Mouse (Mus musculus) retina, postnatal 7 days (tissue): ENCODE measurements around the gene Tpmt.

Experiments used
- DNase-seq: peaks from one replicate; pipeline ENCODE4 v3.0.0-alpha.2; 2012; ENCODE audit warnings: low read depth, low spot score

Tpmt gene

DNA sequence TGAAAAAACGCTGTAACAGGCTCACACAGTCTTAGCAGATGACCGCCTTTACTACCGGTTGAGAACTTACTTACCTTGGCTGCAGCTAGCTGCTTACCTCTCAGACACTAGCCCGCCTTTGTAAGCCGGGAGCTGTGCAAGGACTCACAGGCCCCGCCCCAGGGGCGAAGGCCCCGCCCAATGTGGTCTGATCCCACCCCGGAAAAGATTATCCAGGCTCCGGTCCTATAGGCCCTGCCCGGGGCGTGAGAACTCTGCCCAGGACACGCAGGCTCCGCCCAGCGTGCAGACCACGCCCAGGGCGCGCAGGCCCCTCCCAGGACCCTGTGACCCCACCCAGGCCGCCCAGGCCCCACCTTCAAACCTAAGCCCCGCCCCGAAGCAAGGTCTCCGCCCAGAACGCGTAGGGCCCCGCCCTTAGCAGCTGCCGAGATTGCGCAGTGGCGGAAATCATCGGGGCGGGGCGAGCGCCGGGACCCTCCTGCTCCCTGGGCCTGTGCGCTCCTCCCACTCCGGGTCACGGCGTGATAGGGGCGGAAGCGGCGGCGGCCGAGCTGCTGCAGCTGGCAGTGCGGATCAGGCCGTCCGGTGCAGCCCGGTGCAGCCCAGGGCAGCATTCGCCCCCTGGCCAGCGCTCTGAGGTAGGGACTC lies 1.4 kb downstream of the Tpmt start, which contains the start of gene Kdm1b:
Gene Kdm1b, plus strand, starts transcription at position 470 of the 651 bp plus-strand sequence.
- peak; percentile 98 for DNase-seq

DNA sequence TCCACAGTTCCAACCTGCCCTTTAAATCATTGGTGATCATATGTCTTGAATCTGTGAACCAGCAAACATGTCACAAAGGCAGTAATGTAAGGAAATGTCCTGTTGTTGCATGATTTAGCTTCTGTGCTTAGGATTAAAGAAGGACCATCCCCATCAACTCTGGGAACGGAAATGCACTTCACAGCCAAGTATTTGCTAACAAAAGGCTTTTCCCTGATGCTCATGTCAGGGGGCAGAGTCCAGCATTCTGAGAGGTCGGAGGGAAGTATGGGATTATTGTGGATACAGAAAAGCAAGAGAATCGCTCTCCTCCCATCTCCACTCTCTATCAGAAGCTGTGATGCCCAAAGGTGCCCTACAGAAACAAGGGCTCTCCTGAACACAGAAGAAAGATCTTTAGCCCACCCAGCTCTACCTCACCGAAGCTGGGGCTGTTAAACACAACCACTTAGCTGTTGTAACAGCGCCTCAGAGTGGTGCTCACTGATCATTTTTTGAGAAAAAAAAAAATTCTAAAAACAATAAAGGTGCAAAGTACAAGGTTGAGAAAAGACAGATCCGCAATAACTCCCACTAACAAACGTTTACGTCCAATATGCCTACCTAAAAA lies 2.4 kb downstream of the Tpmt start:
- no peak for DNase-seq

DNA sequence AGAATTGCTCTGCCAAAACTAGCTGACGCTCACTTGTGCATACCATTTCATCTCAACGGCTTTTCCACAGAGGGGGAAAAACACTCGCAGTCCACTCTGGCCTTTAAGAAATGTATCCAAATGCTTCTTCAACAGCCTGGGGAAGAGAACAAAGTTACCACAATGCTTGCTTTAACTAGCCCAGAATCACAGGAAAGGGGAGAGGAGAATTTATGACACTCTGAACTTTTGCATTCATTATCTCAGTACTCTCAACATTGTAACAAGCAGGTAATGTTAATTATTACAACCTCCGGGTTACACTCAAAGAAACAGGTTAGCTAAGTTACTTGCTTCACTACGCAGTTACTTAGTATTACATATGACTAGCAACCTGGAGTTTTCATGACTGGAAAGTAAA lies 4.5 kb downstream of the Tpmt start:
- no peak for DNase-seq

DNA sequence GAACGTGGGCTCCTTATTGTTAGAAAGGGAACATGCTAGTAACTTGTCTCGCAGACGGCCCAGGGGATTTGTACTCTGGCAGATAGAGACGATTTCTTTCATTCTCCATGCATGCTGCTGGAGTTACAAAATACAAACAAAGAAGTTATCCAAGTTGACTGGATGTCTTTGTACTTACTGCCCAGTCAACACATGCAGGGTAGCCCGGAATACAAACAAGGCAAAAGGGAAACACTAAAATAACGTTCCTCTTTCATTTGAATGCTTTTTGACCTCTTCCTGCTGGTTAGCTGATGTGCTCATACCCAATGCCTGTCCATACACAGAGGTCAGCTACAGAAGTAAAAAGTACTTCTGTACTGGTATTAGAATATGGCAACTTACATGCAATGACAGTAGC lies 6.6 kb downstream of the Tpmt start:
- no peak for DNase-seq

DNA sequence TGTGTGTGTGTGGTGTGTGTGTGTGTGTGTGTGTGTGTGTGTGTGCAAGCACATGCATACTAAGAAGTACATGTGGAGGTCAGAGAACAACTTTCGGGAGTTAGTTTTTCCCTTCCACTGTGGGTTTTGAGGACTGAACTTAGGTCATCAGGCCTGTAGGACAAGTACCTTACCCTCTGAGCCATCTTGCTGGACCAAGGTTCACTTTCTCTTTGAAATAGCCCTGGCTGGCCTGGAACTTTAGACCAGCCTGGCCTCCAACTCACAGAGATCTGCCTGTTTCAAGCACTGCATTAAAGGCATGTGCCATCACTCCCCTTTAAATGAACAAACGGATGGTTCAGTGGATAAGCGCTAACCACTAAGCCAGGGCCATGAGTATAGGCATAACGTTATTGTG lies 10.9 kb downstream of the Tpmt start:
- DNase-seq: no peak

DNA sequence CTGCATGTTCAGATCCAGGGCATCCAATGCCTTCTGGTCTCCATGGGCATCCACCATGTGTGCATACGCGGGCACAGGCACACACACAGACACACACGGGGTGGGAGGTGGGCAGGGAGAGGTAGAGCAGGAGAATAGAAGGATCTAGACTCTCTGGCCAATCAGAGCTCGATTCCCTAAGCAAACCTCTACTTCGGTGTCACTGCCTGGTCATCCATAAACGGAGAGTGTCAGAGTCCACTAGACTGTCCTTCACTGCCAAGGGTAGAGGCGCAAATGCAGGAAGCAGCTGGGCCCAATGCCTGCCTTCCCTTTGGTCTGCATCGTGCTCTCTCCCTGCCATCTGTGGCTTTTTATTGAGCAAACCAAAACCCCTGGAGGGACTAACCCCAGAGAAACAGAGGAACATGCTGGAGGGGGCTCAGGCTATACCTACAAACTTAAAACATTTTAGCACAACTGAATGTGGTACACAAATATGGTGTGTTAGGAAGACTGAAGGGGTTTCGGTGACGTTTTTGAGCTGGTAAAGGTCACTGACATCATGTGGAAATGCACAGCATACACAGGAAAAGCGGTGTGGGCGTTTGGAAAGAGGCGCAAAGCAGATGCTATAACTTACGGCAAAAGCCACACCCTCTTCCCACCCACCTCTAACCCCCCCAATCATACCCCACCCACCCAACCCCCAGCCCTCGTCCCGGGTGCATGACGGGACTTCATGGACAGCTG lies 14.0 kb downstream of the Tpmt start:
- no peak for DNase-seq

DNA sequence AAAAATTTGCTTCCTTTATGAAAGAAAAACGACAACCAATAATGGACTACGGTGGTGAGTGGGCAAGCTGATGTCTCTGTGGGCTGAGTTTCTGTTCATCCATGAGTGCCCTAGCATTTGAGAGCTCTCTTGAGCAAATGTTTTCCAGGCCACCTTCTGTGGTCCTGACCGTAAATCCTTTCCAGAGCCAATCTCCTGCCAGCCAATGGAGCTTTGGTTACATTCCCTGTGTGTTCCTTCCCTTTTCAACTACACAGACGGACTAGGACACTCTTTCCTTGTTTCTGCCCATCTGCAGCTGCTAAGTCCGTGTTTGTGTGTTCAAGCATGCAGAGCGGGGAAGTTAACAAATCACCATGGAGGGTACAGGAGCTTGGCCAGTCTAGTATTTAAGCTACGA lies 23.7 kb downstream of the Tpmt start:
- no peak for DNase-seq

DNA sequence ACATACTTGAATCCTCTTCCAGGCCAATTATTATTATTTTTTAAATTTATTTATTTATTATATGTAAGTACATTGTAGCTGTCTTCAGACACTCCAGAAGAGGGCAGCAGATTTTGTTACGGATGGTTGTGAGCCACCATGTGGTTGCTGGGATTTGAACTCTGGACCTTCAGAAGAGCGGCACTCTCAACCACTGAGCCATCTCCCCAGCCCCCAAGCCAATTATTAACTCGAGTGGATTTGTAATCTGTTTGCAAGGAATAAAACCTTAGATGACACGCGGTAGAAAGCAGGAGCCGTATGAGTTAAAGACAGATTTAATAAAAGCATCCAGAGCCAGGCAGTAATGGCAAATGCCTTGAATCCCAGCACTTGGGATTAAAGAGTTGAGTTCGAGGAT lies 24.8 kb downstream of the Tpmt start:
- DNase-seq: no peak

DNA sequence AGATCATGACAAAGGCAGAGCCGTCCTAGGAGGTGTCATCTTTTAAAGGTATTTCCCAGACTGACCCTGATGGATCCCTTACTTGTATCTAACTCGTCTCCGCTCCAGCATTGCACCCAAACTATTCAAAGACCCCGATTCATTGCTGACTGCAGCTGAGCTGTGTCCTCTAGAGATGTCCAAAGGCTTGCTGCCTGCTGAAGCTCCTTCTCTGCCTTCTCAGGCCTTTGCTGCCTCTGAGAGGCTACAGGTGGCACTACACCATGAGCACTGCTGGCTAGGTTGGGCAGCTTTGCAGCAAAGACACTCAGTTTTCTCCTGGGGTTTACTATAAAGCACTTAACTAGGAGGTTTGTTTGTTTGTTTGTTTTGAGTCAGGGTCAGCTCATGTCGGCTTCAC lies 27.3 kb downstream of the Tpmt start:
- DNase-seq: peak; percentile 56

DNA sequence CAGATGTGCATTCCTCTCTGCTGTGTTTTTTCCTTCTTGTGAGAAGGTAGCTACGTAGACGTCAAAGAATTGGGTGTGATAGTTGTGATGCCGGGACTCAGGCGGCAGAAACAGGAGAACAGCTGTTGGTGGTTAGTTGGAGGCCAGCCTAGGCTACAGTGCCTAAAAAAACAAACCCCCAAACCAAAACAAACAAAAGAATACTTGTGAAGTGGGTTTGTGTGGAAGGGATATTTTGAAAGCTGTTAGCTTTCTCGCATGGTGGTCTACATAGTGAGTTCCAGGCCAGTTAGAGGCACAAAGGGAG lies 29.4 kb downstream of the Tpmt start:
- DNase-seq: no peak

DNA sequence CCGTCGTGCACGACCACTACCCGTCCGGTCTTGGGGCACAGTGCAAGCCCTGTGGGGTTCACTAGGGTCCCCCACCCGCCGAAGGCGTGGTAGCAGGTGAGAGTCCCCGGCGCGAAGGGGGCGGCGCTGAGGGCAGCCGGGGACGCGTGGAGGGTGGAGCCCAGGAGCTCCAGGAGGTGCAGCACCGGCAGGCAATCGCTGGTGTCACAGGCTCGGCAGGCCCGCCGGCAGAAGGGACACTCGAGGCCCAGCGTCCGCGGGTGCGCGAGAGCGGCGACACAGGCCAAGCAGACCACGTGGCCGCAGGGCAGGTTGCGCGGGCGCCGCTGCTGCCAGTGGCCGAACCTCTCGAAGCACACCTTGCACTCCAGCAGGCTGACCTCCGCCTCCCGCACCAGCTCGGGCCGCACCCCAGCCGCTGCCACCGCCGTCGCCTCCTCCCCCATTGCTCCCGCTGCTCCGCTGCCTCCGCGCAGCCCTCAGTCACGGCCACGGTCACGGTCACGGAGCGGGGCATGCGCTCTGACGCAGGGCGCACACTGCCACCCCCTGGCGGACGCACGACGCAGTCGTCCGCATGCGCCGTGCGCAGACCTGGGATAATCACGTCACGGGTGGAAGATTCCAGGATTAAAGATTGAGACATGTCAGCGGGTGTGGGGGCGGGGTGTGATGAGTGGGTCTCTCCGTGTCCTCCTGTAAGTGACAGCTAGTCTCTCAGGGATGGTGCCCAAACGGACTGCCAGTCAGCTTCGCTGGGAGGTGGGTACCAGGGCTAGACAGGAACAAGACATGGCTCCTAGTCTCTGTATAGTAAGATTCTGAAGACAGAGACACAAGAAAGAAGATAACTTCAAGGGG lies 30.0 kb downstream of the Tpmt start, which contains the start of gene Nhlrc1:
Gene Nhlrc1, minus strand, starts transcription at position 517 of the 861 bp plus-strand sequence.
- peak; percentile 82 for DNase-seq

DNA sequence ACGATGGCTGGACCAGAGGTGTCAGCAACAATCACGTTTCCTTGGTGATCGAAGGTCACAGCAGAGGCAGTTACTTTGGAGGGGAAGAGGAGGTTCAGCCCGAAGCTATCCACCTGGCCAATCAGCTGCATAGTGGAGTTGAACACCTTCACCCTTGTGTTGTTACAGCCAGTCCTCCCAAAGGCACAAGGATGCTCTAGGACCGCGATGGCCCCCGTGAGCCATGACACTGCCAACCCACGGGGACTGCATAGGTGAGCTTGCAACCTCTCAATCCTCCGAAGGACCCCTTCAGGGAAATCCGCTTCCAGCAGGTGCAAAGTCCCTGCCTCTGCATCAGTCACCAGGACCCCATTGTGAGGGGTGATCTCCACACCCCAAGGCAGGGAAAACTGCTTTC lies 30.8 kb downstream of the Tpmt start:
- no peak for DNase-seq

DNA sequence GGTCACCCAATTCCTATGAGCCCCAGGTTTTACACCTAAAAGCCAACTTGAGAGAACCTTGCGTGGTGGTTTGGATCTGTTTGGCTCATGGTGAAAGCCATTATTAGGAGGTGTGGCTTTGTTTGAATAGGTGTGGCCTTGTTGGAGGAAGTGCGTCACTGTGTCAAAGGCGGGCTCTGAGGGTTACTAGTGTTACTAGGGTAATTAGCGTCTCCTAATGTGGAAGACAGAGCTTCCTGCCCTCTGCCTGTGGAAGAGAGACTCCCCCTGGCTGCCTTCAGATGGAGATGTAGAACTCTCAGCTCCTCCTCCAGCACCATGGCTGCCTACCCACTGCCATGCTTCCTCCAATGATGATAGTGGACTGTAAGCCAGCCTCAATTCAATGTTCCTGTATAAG lies 42.9 kb downstream of the Tpmt start:
- no peak for DNase-seq

DNA sequence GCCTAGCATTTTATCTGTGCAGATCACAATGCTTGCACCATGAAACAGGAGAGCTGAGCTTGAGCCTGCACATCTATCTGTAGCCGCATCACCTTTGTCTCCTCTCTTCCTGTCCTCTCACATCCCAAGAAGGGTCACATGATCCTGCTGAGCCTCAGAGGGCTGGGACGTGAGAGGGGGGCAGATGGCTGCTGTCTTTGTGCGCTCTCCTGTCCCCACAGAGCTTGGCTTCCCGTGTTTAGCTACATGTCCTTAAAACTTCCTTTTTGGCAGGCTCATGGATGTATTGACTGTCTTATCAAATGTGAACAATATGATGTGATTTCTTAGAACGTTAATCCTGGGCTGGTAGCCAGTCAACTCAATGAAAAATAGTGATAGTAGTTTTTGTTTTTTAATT lies 45.0 kb downstream of the Tpmt start:
- no peak for DNase-seq

DNA sequence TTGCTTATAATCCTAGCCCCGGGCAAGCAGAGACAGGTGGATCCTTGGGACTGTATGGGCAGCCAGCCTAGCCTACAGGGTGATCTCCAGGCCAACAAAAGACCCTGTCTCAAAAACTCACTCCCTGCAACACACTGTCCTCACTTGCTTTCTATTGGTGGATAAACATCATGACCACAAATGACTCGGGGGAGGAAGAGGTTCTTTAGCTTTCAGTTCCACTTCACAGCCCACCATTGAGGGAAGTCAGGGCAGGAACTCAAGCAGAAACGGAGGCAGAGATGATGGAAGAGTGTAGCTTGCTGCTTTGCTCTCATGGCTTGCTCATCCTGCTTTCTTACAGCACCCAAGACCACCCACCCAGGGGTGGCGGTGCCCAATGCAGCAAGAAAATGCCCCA lies 47.2 kb downstream of the Tpmt start:
- DNase-seq: no peak

DNA sequence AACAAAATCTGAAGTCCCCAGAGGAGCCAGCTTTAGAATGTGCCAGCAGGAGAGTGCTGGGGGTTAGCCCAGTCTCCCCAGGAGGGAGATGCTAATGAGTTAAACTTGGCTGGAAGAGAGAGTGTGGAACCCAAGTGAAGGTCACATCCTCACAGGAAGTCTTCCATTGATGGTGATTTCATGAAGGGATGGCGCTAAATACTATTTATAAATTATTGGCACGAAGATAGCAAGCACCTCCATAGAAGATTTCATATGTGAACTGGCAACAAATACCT lies 51.3 kb downstream of the Tpmt start:
- no peak for DNase-seq

DNA sequence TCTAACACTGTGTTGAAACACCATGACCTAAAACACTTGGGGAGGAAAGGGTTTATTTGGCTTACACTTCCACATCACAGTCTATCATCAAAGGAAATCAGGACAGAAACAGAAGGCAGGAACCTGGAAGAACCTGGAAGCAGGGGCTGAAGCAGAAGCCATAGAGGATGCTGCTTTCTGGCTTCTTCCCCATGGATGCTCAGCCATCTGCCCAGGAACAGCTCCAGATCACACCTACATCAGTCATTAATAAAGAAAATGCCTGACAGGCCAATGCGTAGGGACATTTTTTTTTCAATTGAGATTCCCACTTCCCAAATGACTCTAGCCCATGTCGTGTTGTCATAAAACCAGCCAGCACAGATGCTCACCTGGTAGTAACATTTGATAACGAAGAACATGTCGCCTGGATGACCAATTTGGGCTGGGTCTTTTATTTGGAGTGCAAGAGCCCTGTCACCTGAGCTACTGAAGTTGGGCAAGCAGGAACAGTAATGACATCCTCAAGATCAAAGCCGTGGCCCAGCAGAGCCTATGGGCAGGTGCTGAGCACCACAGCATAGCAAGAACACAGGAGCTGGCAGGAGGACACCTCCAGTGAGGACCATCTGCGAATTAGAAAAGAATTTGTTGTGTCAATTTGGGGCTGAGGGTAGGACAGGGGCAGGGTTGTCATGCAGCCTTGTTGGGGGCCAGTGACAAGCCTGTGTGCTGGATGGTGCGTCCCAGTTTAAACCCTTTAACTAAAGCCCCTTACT lies 51.8 kb downstream of the Tpmt start:
- no peak for DNase-seq

DNA sequence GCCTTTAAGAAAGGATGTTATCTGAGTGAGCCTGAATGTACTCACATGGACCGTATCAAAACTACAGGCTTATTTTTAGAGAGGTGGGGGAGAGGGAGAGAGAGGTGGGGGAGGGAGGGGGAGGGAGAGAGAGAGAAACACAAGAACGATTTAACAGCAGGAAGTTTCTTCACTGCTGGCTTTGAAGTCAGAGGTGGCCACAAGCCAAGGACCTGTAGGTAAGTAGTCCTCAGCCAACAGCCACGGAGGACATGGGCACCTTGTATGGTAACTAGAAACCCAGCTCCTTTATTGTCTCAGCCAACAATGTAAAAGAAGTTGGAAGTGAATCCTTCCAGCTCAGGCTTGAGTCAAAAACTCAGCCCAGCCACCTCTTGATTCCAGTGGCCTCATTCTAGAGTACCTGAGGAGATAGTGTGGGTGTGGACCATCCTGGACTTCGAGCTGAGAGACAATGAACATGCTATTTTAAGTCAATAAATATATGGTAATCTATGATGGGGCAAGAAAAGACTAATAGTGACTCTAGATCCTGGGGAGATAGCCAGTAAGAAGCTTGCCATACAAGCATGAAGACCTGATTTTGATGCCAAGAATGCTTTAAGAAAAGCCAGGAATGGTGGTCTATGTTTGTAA lies 54.0 kb downstream of the Tpmt start:
- no peak for DNase-seq

DNA sequence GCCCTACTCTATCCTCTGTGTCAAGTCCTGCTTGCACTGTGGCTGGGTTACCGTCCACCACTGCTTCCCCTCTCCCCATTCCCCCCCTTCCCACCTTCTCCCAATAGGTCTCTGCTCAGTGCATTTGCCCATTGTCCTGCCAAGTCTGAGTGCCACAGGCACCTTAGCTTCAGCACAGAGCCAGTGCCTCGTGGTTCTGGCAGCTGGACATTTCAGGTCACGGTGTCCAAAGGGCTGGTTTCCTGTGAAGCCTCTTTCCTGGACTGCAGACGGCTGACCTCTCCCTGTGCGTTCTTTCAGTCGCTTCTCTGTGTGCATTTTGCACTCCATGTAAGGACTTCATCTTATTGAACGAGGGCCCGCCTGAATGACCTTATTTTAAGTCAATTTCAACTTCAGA lies 56.6 kb downstream of the Tpmt start:
- DNase-seq: no peak

DNA sequence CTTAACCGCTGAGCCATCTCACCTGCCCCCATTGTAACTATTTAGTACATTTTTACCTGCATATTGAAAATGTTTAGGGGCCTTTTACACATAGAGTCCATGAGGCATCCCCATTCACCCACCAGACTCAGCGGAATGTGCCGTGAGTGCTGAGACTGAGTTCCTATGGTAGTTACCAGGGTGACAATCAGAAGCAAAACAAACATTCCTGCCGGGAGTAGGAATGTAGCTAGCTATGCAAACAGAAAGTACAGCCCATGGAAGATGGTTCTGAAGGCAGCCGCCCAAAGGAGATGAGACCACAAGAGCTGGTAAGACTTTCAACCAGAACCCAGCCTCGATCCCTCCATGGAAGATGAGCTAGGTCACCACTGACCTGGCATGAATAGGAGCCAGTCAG lies 58.3 kb downstream of the Tpmt start:
- no peak for DNase-seq

DNA sequence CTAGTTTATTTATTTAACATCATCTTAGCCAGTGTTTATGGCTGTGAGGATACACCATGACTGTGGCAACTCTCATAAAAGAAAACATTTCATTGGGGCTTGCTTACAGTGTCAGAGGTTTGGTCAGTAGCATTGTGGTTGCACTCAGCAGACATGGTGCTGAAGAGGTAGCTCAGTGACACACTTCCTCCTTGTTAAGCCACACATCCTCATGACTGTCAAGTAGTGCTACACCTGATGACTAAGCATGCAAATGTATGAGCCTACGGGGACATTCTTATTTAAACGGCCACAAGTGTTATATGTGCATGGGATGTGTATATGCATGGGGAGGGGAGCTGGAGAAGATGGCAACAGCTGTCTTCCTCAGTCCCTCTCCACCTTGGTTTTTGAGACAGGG lies 60.7 kb downstream of the Tpmt start:
- DNase-seq: no peak
